Mouse (Mus musculus): ENCODE data around the gene Eef1a1. TPM values are rescaled to one million over a fixed set of nuclear protein-coding genes. Genes with fewer than 3 reads are reported as not detected.
"Not testable (repeated sequence)": the region's sequence is repeated elsewhere in the genome, so short reads cannot be mapped to it uniquely, and the experiment has no call there.

Eef1a1 gene
- polyA plus RNA-seq, 1 experiment = 2,427 TPM

DNA sequence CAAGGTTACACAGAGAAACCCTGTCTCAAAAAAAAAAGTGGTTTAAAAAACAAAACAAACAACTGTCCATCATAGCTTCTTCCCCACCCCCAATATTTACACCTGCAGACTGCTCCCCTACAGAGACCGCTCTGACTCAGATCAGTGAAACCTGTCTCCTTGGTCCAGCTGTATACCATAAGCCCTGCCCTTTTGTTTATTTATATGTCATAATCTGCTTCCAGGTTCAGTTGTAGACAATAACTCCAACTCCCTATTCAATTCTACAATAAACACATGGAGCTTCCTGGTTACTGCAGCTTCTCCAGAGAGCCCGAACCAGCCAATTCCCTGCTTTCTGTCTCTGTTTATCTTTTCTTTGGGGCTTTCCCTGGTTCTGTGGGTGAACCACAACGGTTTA is 2.2 kb upstream of the Eef1a1 start:
- H3K27me3 ChIP-seq (ENCODE audit: control insufficient read depth, insufficient read depth, low read length) = no peaks in the 10 kb centered on the region
- H3K4me1 ChIP-seq (ENCODE audit: control insufficient read depth, insufficient read depth, low read length) = no peaks in the 10 kb centered on the region
- no peak overlapping the region for H3K4me3 ChIP-seq (replicated peaks; ENCODE audit: insufficient read depth, low read depth, low read length)
- no peak for DNase-seq
- TF ChIP-seq POLR2A (IDR thresholded peaks at IDR 0.05; ENCODE audit: borderline replicate concordance, insufficient read depth, low read length) (no peak), CTCF (IDR thresholded peaks at IDR 0.05; ENCODE audit: borderline replicate concordance, insufficient read depth, low read depth, low read length) (no peak)
- WGBS = 89% methylated on average over 3 of the region's 3 CpGs
- no peak overlapping the region for H3K27ac ChIP-seq (ENCODE audit: insufficient read depth, low read length)

DNA sequence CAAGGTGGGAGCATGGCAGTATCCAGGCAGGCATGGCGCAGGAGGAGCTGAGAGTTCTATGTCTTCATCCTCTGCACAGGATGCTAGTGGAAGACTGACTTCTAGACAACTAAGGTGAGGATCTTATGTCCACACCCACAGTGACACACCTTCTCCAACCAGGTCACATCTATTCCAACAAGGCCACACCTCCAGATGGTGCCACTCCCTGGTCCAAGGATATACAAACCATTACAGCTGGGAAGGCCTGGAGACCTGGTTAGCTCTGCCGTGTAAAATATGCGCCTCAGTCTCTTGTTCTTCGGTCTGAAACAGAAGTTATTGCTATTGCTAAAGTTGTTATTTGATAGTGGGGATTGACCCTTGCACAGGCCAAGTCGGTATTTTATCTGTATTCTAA is 930 bp downstream of the Eef1a1 start:
- DNase-seq; H3K27me3 ChIP-seq (ENCODE audit: control insufficient read depth, insufficient read depth, low read length); H3K4me3 ChIP-seq (replicated peaks; ENCODE audit: insufficient read depth, low read depth, low read length); H3K27ac ChIP-seq (ENCODE audit: insufficient read depth, low read length); H3K4me1 ChIP-seq (ENCODE audit: control insufficient read depth, insufficient read depth, low read length): not testable (repeated sequence)
- 98% methylated on average over 5 of the region's 5 CpGs for WGBS

GRCm38 (mm10) chr9:78484660-78485059 is 4.3 kb downstream of the Eef1a1 start:
- 84% methylated on average over 3 of the region's 3 CpGs for WGBS
- no peak overlapping the region for H3K4me3 ChIP-seq (replicated peaks; ENCODE audit: insufficient read depth, low read depth, low read length)
- DNase-seq = no peak
- H3K27me3 ChIP-seq (ENCODE audit: control insufficient read depth, insufficient read depth, low read length) = no peaks in the 10 kb centered on the region
- peaks cover 3% of the 10 kb centered on the region; the same call in 1 of the 2 replicates for H3K4me1 ChIP-seq (ENCODE audit: control insufficient read depth, insufficient read depth, low read length)
- no peak overlapping the region for H3K27ac ChIP-seq (ENCODE audit: insufficient read depth, low read length)
- no peak for TF ChIP-seq POLR2A (IDR thresholded peaks at IDR 0.05; ENCODE audit: borderline replicate concordance, insufficient read depth, low read length)

DNA sequence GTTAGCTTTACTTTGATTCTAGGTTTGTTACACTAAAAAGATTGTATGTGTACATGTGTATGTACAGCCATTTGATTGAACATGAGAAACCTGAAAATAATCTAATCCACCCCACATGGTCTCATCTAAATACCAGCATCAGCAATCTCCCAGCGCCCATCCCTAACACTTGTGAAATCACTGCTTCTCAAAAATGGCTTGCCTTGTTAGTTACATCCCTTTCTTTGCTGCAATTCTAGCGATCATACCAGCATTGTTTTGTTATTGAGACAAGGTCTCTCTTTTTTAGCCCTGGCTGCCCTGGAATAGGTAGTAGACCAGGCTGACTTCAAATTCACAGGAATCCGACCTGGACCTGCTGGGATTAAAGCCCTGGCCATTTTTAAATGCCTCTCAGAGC is 6.6 kb downstream of the Eef1a1 start:
- Histone ChIP-seq H3K27me3 (ENCODE audit: control insufficient read depth, insufficient read depth, low read length) (no peaks in the 10 kb centered on the region), H3K4me1 (ENCODE audit: control insufficient read depth, insufficient read depth, low read length) (peaks cover 3% of the 10 kb centered on the region; the same call in 1 of the 2 replicates), H3K27ac (ENCODE audit: insufficient read depth, low read length) (peak overlapping the region; percentile 88; the same call in 1 of the 2 replicates), H3K4me3 (replicated peaks; ENCODE audit: insufficient read depth, low read depth, low read length) (peak overlapping the region; percentile 62)
- no peak for DNase-seq
- no peak for TF ChIP-seq CTCF (IDR thresholded peaks at IDR 0.05; ENCODE audit: borderline replicate concordance, insufficient read depth, low read depth, low read length)
- no peak for TF ChIP-seq POLR2A (IDR thresholded peaks at IDR 0.05; ENCODE audit: borderline replicate concordance, insufficient read depth, low read length)
- 26% methylated on average over 3 of the region's 3 CpGs for WGBS

GRCm38 (mm10) chr9:78481423-78482331 is 7.3 kb downstream of the Eef1a1 start:
- Histone ChIP-seq H3K27ac (ENCODE audit: insufficient read depth, low read length) (peak overlapping the region; percentile 88), H3K27me3 (ENCODE audit: control insufficient read depth, insufficient read depth, low read length) (no peaks in the 10 kb centered on the region), H3K4me1 (ENCODE audit: control insufficient read depth, insufficient read depth, low read length) (peaks cover 3% of the 10 kb centered on the region; the same call in 1 of the 2 replicates), H3K4me3 (replicated peaks; ENCODE audit: insufficient read depth, low read depth, low read length) (peak overlapping the region; percentile 65)
- DNase-seq = peak; percentile 96 to 98
- under 1% methylated on average over 72 of the region's 77 CpGs for WGBS
- TF ChIP-seq CTCF (IDR thresholded peaks at IDR 0.05; ENCODE audit: borderline replicate concordance, insufficient read depth, low read depth, low read length) (no peak), POLR2A (IDR thresholded peaks at IDR 0.05; ENCODE audit: borderline replicate concordance, insufficient read depth, low read length) (peak; percentile 98)

GRCm38 (mm10) chr9:78480706-78481358 is 8.1 kb downstream of the Eef1a1 start:
- no peaks in the 10 kb centered on the region for H3K27me3 ChIP-seq (ENCODE audit: control insufficient read depth, insufficient read depth, low read length)
- WGBS = 1% methylated on average over 46 of the region's 46 CpGs
- DNase-seq = peak; percentile 74 to 80
- peak overlapping the region; percentile 81 for H3K27ac ChIP-seq (ENCODE audit: insufficient read depth, low read length)
- no peak for TF ChIP-seq CTCF (IDR thresholded peaks at IDR 0.05; ENCODE audit: borderline replicate concordance, insufficient read depth, low read depth, low read length)
- TF ChIP-seq POLR2A (IDR thresholded peaks at IDR 0.05; ENCODE audit: borderline replicate concordance, insufficient read depth, low read length) = no peak
- peaks cover 3% of the 10 kb centered on the region; the same call in 1 of the 2 replicates for H3K4me1 ChIP-seq (ENCODE audit: control insufficient read depth, insufficient read depth, low read length)
- peak overlapping the region; percentile 65 for H3K4me3 ChIP-seq (replicated peaks; ENCODE audit: insufficient read depth, low read depth, low read length)

DNA sequence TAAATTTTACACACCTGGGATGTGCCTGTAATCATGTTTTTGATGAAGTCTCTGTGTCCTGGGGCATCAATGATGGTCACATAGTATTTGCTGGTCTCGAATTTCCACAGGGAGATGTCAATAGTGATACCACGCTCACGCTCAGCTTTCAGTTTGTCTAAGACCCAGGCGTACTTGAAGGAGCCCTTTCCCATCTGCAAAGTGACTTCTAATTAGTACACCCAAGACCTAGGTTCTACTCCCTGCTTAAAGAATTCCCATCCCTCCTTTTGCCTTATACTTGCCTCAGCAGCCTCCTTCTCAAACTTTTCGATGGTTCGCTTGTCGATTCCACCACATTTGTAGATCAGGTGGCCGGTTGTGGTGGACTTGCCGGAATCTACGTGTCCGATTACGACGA is 8.7 kb downstream of the Eef1a1 start:
- not testable (repeated sequence) for H3K4me1 ChIP-seq (ENCODE audit: control insufficient read depth, insufficient read depth, low read length); H3K27ac ChIP-seq (ENCODE audit: insufficient read depth, low read length); DNase-seq; H3K27me3 ChIP-seq (ENCODE audit: control insufficient read depth, insufficient read depth, low read length)
- H3K4me3 ChIP-seq (replicated peaks; ENCODE audit: insufficient read depth, low read depth, low read length) = peak overlapping the region; percentile 25
- WGBS = 11% methylated on average over 13 of the region's 13 CpGs

DNA sequence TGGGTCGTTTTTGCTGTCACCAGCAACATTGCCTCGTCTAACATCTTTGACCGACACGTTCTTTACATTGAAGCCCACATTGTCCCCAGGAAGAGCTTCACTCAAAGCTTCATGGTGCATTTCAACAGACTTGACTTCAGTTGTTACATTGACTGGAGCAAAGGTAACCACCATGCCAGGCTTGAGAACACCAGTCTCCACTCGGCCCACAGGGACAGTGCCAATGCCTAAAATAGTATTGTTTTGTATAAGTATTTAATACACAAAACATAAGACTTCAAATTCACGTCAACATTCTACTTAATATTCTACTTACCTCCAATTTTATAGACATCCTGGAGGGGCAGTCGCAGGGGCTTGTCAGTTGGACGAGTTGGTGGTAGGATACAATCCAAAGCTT is 9.6 kb downstream of the Eef1a1 start:
- DNase-seq; H3K4me1 ChIP-seq (ENCODE audit: control insufficient read depth, insufficient read depth, low read length); H3K4me3 ChIP-seq (replicated peaks; ENCODE audit: insufficient read depth, low read depth, low read length); H3K27me3 ChIP-seq (ENCODE audit: control insufficient read depth, insufficient read depth, low read length); H3K27ac ChIP-seq (ENCODE audit: insufficient read depth, low read length): not testable (repeated sequence)
- 24% methylated on average over 8 of the region's 8 CpGs for WGBS

GRCm38 (mm10) chr9:78478009-78478605 is 10.8 kb downstream of the Eef1a1 start:
- not testable (repeated sequence) for H3K27me3 ChIP-seq (ENCODE audit: control insufficient read depth, insufficient read depth, low read length); DNase-seq; H3K4me1 ChIP-seq (ENCODE audit: control insufficient read depth, insufficient read depth, low read length); H3K4me3 ChIP-seq (replicated peaks; ENCODE audit: insufficient read depth, low read depth, low read length); H3K27ac ChIP-seq (ENCODE audit: insufficient read depth, low read length)
- 56% methylated on average over 1 of the region's 1 CpGs for WGBS
